Mouse (Mus musculus): Measurements from ENCODE around the gene Olfr1179. TPM values are rescaled to one million over a fixed set of nuclear protein-coding genes. Genes with fewer than 3 reads are reported as not detected.
"Not testable (repeated sequence)": the region's sequence is repeated elsewhere in the genome, so short reads cannot be mapped to it uniquely, and the experiment has no call there.

Gene Olfr1179
- polyA plus RNA-seq (2015; fragmentation: Nextera tagmentation; extraction: Ambion mirVana) = not detected in 2 replicates

- Histone ChIP-seq H3K27me3 (replicated peaks) (no peaks in the 10 kb centered on the region), H3K9ac (no peak within 1 kb of the TSS), H3K4me3 (replicated peaks) (no peak within 1 kb of the TSS), H3K4me2 (no peak within 1 kb of the TSS), H3K4me1 (no peaks in the 10 kb centered on the region), H3K27ac (no peak within 1 kb of the TSS), H3K36me3 (no peaks in the 10 kb centered on the region), H3K9me3 (no peaks in the 10 kb centered on the region)
- ATAC-seq (ENCODE audit: insufficient read depth, low FRiP score, low read depth) = no peak
- WGBS = 81% methylated on average over 3 of the region's 3 CpGs
Measured at GRCm38 (mm10) chr2:88406353-88406752, at the start of gene Olfr1179. Gene Olfr1179 (minus strand): TSS chr2:88406453.

- not testable (repeated sequence) for H3K4me3 ChIP-seq (replicated peaks); H3K9ac ChIP-seq; H3K27me3 ChIP-seq (replicated peaks); H3K36me3 ChIP-seq; H3K4me2 ChIP-seq; ATAC-seq (ENCODE audit: insufficient read depth, low FRiP score, low read depth); H3K27ac ChIP-seq; H3K9me3 ChIP-seq; H3K4me1 ChIP-seq
- WGBS = 75% methylated on average over 1 of the region's 1 CpGs
Measured at GRCm38 (mm10) chr2:88454567-88454966, 48.3 kb upstream of the Olfr1179 start, which contains the start of gene Olfr1183. Gene Olfr1183 (plus strand): TSS chr2:88454867.

GRCm38 (mm10) chr2:88449031-88449430, 42.8 kb upstream of the Olfr1179 start, which contains the start of gene Gm13757:
Gene Gm13757 (minus strand): TSS chr2:88449131.
- ATAC-seq (ENCODE audit: insufficient read depth, low FRiP score, low read depth) = no peak
- no peaks in the 10 kb centered on the region for H3K36me3 ChIP-seq
- WGBS = 79% methylated on average over 1 of the region's 1 CpGs
- H3K27ac ChIP-seq = no peak within 1 kb of the TSS
- H3K9ac ChIP-seq = no peak within 1 kb of the TSS
- no peaks in the 10 kb centered on the region for H3K4me1 ChIP-seq
- no peak within 1 kb of the TSS for H3K4me3 ChIP-seq (replicated peaks)
- H3K4me2 ChIP-seq = no peak within 1 kb of the TSS
- no peaks in the 10 kb centered on the region for H3K27me3 ChIP-seq (replicated peaks)
- H3K9me3 ChIP-seq = no peaks in the 10 kb centered on the region

GRCm38 (mm10) chr2:88426071-88426470, 19.8 kb upstream of the Olfr1179 start, which contains the start of gene Olfr1181:
Gene Olfr1181 (minus strand): TSS chr2:88426171.
- H3K36me3 ChIP-seq = no peaks in the 10 kb centered on the region
- H3K4me2 ChIP-seq = no peak within 1 kb of the TSS
- no peak within 1 kb of the TSS for H3K27ac ChIP-seq
- H3K9me3 ChIP-seq = no peaks in the 10 kb centered on the region
- ATAC-seq (ENCODE audit: insufficient read depth, low FRiP score, low read depth) = no peak
- no peak within 1 kb of the TSS for H3K9ac ChIP-seq
- H3K4me1 ChIP-seq = no peaks in the 10 kb centered on the region
- H3K27me3 ChIP-seq (replicated peaks) = no peaks in the 10 kb centered on the region
- 71% methylated on average over 1 of the region's 1 CpGs for WGBS
- H3K4me3 ChIP-seq (replicated peaks) = no peak within 1 kb of the TSS

- no peaks in the 10 kb centered on the region for H3K4me1 ChIP-seq
- 62% methylated on average over 2 of the region's 2 CpGs for WGBS
- no peaks in the 10 kb centered on the region for H3K9me3 ChIP-seq
- H3K4me2 ChIP-seq = no peak within 1 kb of the TSS
- no peaks in the 10 kb centered on the region for H3K36me3 ChIP-seq
- H3K9ac ChIP-seq = no peak within 1 kb of the TSS
- H3K27me3 ChIP-seq (replicated peaks) = no peaks in the 10 kb centered on the region
- ATAC-seq (ENCODE audit: insufficient read depth, low FRiP score, low read depth) = no peak
- no peak within 1 kb of the TSS for H3K4me3 ChIP-seq (replicated peaks)
- no peak within 1 kb of the TSS for H3K27ac ChIP-seq
Measured at GRCm38 (mm10) chr2:88419051-88419450, 12.8 kb upstream of the Olfr1179 start, which contains the start of gene Olfr1180. Gene Olfr1180 (minus strand): TSS chr2:88419151.

DNA sequence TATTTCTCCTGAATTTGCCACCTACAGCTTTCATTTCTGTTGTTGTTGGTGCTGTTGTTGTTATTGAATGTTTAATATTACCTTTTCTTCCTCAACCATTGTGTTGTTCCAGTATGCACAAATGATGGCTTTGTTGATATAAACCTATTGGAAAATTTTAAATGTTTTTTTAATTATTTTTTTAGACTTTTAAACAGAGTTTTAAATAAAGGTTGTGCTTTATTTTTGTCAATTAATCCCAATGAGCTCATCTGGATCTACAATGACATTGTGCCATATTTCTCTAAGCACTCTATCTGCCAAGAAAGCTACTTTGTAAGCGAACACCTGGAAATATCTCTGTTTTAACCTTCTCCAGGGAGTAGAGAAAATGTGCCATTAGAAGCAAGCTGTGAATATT, 19.5 kb downstream of the Olfr1179 start, which contains the start of gene Olfr1178:
Gene Olfr1178 (plus strand): TSS at position 301 of the 400 bp plus-strand sequence.
- Histone ChIP-seq H3K27me3 (replicated peaks) (no peaks in the 10 kb centered on the region), H3K4me1 (no peaks in the 10 kb centered on the region), H3K4me2 (no peak within 1 kb of the TSS), H3K9ac (no peak within 1 kb of the TSS), H3K4me3 (replicated peaks) (no peak within 1 kb of the TSS), H3K27ac (no peak within 1 kb of the TSS), H3K9me3 (no peaks in the 10 kb centered on the region), H3K36me3 (no peaks in the 10 kb centered on the region)
- ATAC-seq (ENCODE audit: insufficient read depth, low FRiP score, low read depth) = no peak
- WGBS = 89% methylated on average over 1 of the region's 1 CpGs

- H3K27me3 ChIP-seq (replicated peaks) = no peaks in the 10 kb centered on the region
- no peak for ATAC-seq (ENCODE audit: insufficient read depth, low FRiP score, low read depth)
- no peak overlapping the region for H3K27ac ChIP-seq
- H3K4me2 ChIP-seq = no peak overlapping the region
- no peak overlapping the region for H3K9ac ChIP-seq
- no peaks in the 10 kb centered on the region for H3K36me3 ChIP-seq
- no peaks in the 10 kb centered on the region for H3K9me3 ChIP-seq
- WGBS = 1% methylated on average over 2 of the region's 2 CpGs
- no peaks in the 10 kb centered on the region for H3K4me1 ChIP-seq
- H3K4me3 ChIP-seq (replicated peaks) = no peak overlapping the region
Measured at GRCm38 (mm10) chr2:88356304-88356703, 49.9 kb downstream of the Olfr1179 start.

Other genes with a start within 250 kb of the Olfr1179 start
- gene Olfr1168, start 224.6 kb downstream of the Olfr1179 start, polyA plus RNA-seq (2015; fragmentation: Nextera tagmentation; extraction: Ambion mirVana) = not detected in 2 replicates
- gene Olfr1170, start 178.1 kb downstream of the Olfr1179 start, polyA plus RNA-seq (2015; fragmentation: Nextera tagmentation; extraction: Ambion mirVana) = not detected in 2 replicates
- gene Olfr1173, start 126.6 kb downstream of the Olfr1179 start, polyA plus RNA-seq (2015; fragmentation: Nextera tagmentation; extraction: Ambion mirVana) = not detected in 2 replicates
- gene Olfr1174-ps, start 91.3 kb downstream of the Olfr1179 start, polyA plus RNA-seq (2015; fragmentation: Nextera tagmentation; extraction: Ambion mirVana) = not detected in 2 replicates
- not detected in 2 replicates for gene Olfr1175-ps, start 79.2 kb downstream of the Olfr1179 start, polyA plus RNA-seq (2015; fragmentation: Nextera tagmentation; extraction: Ambion mirVana)
- gene Olfr1176, start 69.7 kb downstream of the Olfr1179 start, polyA plus RNA-seq (2015; fragmentation: Nextera tagmentation; extraction: Ambion mirVana) = not detected in 2 replicates
- not detected in 2 replicates for gene Olfr1177-ps, start 60.0 kb downstream of the Olfr1179 start, polyA plus RNA-seq (2015; fragmentation: Nextera tagmentation; extraction: Ambion mirVana)
- gene Olfr1178, start 19.4 kb downstream of the Olfr1179 start, polyA plus RNA-seq (2015; fragmentation: Nextera tagmentation; extraction: Ambion mirVana) = not detected in 2 replicates
- gene Olfr1180, start 12.7 kb upstream of the Olfr1179 start, polyA plus RNA-seq (2015; fragmentation: Nextera tagmentation; extraction: Ambion mirVana) = not detected in 2 replicates
- gene Olfr1181, start 19.7 kb upstream of the Olfr1179 start, polyA plus RNA-seq (2015; fragmentation: Nextera tagmentation; extraction: Ambion mirVana) = not detected in 2 replicates
- gene Gm13757, start 42.7 kb upstream of the Olfr1179 start, polyA plus RNA-seq (2015; fragmentation: Nextera tagmentation; extraction: Ambion mirVana) = not detected in 2 replicates
- not detected in 2 replicates for gene Olfr1183, start 48.4 kb upstream of the Olfr1179 start, polyA plus RNA-seq (2015; fragmentation: Nextera tagmentation; extraction: Ambion mirVana)
- not detected in 2 replicates for gene Olfr1184, start 77.1 kb upstream of the Olfr1179 start, polyA plus RNA-seq (2015; fragmentation: Nextera tagmentation; extraction: Ambion mirVana)
- gene Olfr1185-ps1, start 86.9 kb upstream of the Olfr1179 start, polyA plus RNA-seq (2015; fragmentation: Nextera tagmentation; extraction: Ambion mirVana) = not detected in 2 replicates
- gene Olfr1186, start 112.1 kb upstream of the Olfr1179 start, polyA plus RNA-seq (2015; fragmentation: Nextera tagmentation; extraction: Ambion mirVana) = not detected in 2 replicates
- gene Olfr1188, start 150.5 kb upstream of the Olfr1179 start, polyA plus RNA-seq (2015; fragmentation: Nextera tagmentation; extraction: Ambion mirVana) = not detected in 2 replicates
- not detected in 2 replicates for gene Olfr1189, start 180.0 kb upstream of the Olfr1179 start, polyA plus RNA-seq (2015; fragmentation: Nextera tagmentation; extraction: Ambion mirVana)
- not detected in 2 replicates for gene Olfr1191-ps1, start 234.1 kb upstream of the Olfr1179 start, polyA plus RNA-seq (2015; fragmentation: Nextera tagmentation; extraction: Ambion mirVana)
- gene Olfr1192-ps1, start 242.1 kb upstream of the Olfr1179 start, polyA plus RNA-seq (2015; fragmentation: Nextera tagmentation; extraction: Ambion mirVana) = not detected in 2 replicates